Mouse (Mus musculus) activated CD4-positive, CD25-positive, alpha-beta regulatory T cell, adult 9 weeks (primary cell): ENCODE results near the gene Mrps9. TPM values are rescaled to one million over a fixed set of nuclear protein-coding genes. Genes with fewer than 3 reads are reported as not detected.

Experiments
- polyA plus RNA-seq: library from polyadenylated mRNA; unstranded; fragments of 100-300 nt; shearing (Covaris generic); gene quantifications from one replicate; pipeline ENCODE4 v1.2.1, GENCODE M21; 2017

The Mrps9 gene
- polyA plus RNA-seq: 50.7 TPM

GRCm38 (mm10) chr1:42850663-42851397, at the start of gene Mrps9:
Gene Mrps9 (plus strand): TSS chr1:42851233.

GRCm38 (mm10) chr1:42952734-42953481, 101.9 kb downstream of the Mrps9 start, which contains the start of gene Gpr45:
Gene Gpr45 (plus strand): TSS chr1:42952872.

Other genes with a start within 250 kb of the Mrps9 start
- not detected for gene Pou3f3, start 155.5 kb upstream of the Mrps9 start, polyA plus RNA-seq
- 1.2 TPM for gene Gpr45, start 101.6 kb downstream of the Mrps9 start, polyA plus RNA-seq
- gene Tgfbrap1, start 247.4 kb downstream of the Mrps9 start, polyA plus RNA-seq: 11.2 TPM
- 26.5 TPM for gene AI597479, start 247.5 kb downstream of the Mrps9 start, polyA plus RNA-seq